Mouse (Mus musculus): ENCODE data around the gene Tfcp2l1. TPM values are rescaled to one million over a fixed set of nuclear protein-coding genes. Genes with fewer than 3 reads are reported as not detected.

The Tfcp2l1 gene
- total RNA-seq, 2 experiments from 2014 or later: 1.1 to 11.6 TPM

DNA sequence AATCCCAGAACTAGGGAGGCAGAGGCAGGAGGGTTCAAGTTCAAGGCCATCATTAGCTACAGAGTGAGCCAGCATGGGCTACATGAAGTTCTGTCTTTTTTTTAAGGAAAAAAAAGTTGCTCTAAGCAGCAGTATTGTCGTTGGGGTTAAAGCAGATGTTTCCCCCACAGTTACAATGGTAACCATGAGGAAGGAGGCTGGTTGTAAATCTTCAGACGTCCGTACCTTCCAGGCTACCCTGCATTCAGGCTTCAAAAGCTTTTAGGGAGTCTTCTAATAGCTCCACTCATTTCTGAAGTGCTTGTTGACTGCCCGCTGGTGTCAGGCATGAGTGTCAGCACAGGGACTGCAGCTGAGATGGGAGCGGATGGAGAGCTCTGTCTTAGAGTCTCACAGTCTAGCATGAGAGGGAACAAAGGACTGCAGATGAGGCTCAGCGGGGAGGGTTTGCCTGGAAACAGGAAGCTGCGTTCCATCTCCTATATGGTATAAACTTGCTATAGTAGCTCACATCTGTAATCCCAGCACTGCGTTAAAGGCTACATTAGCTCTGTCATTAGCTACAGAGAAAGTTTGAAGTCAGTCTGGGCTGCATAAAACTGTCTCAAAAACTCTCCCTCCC is 92.8 kb downstream of the Tfcp2l1 start:
- TF ChIP-seq CTCF (IDR thresholded peaks at IDR 0.05): no peak
- no peak overlapping the region for H3K4me3 ChIP-seq
- H3K27ac ChIP-seq: no peak overlapping the region
- intact Hi-C loops (cut with DNase I): no loop called here
- DNase-seq: no peak

DNA sequence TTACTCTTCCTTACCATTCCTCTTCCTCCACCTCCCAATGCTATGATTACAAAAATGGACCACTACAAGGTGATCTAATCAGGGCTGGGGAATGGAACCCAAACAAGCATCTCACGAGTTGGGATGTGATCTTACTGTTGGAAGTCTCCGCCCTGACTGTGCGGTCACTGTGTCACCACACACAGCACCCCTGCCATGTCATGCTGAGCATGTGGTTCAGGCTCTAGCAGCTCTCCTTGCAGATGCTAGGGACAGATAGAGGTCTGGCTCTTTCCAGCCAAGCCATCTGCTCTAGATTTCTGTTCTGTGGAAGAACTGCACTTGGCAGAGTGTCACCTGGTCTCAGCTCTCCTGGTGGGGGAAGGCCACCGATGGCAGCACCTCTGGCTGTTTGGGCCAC is 99.3 kb downstream of the Tfcp2l1 start:
- DNase-seq: no peak
- H3K4me3 ChIP-seq: no peak overlapping the region
- intact Hi-C loops (cut with DNase I): no loop called here
- TF ChIP-seq CTCF (IDR thresholded peaks at IDR 0.05): no peak
- H3K27ac ChIP-seq: no peak overlapping the region

DNA sequence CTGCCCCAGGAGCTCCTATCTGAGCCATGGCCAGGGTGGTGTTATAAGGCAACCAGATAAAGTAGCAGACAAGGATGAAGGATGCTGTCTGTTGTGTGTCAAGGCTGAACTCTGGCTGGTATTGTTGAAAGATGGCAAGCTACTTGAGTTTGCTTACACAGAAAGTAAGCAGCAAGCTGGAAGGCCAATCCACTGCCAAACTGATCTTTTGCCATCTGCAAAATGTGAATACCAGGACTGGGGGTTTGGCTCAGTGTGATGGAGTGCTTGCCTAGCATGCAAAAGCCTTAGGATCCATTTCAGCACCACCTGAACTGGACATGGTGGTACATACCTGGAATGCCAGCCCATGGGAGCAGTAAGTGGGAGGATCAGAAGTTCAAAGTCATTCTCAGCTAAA is 101.1 kb downstream of the Tfcp2l1 start:
- Histone ChIP-seq H3K4me3 (no peak overlapping the region), H3K27ac (no peak overlapping the region)
- no peak for TF ChIP-seq CTCF (IDR thresholded peaks at IDR 0.05)
- intact Hi-C loops (cut with DNase I): no loop called here
- DNase-seq: no peak

Other genes with a start within 250 kb of the Tfcp2l1 start
- 10 to 100 TPM; 45.9 to 50.5 TPM for gene Clasp1, start 238.9 kb upstream of the Tfcp2l1 start, total RNA-seq (2021)